Mouse (Mus musculus) cerebellum, adult 2 months (tissue): ENCODE data around the gene Olfr1437. TPM values are rescaled to one million over a fixed set of nuclear protein-coding genes. Genes with fewer than 3 reads are reported as not detected.
"Not testable (repeated sequence)": the region's sequence is repeated elsewhere in the genome, so short reads cannot be mapped to it uniquely, and the experiment has no call there.

ENCODE experiments used
- DNase-seq, 2 experiments: peaks; one replicate each; pipeline ENCODE4 v3.0.0; 2021
- H3K27ac ChIP-seq: fragments of 200-500 bp; 2 replicates; pipeline ENCODE4 v1.5.1; 2012; ENCODE audit warnings: low read length, control low read depth, inconsistent platforms; ENCODE audit not compliant: insufficient read depth
- H3K27me3 ChIP-seq: fragments of 200-500 bp; 2 replicates; pipeline ENCODE4 v1.6.1; 2012; ENCODE audit warnings: inconsistent platforms, mild to moderate bottlenecking, low read length, moderate library complexity; ENCODE audit not compliant: control insufficient read depth, insufficient read depth
- H3K4me1 ChIP-seq: fragments of 200-500 bp; 2 replicates; pipeline ENCODE4 v1.6.1; 2011; ENCODE audit warnings: low read length; ENCODE audit not compliant: control insufficient read depth, insufficient read depth
- H3K4me3 ChIP-seq: fragments of 200-500 bp; replicated peaks from 2 replicates; pipeline ENCODE3; 2011; ENCODE audit warnings: mild to moderate bottlenecking, low read depth, low read length, control low read depth; ENCODE audit not compliant: insufficient read depth
- CTCF ChIP-seq: fragments of 200-500 bp; IDR thresholded peaks from 2 replicates; pipeline ENCODE4 v1.5.1; 2011; ENCODE audit warnings: low read depth, mild to moderate bottlenecking, control low read depth, low read length, moderate library complexity, borderline replicate concordance; ENCODE audit not compliant: insufficient read depth
- POLR2A ChIP-seq: fragments of 200-500 bp; IDR thresholded peaks from 2 replicates; pipeline ENCODE4 v1.6.1; 2011; ENCODE audit warnings: low read length, control low read depth, borderline replicate concordance; ENCODE audit not compliant: insufficient read depth
- WGBS: fragments of 180-500 bp; shearing (Covaris S2); methylation state at CpG from one replicate; pipeline ENCODE4 v1.1.7; 2018; 5-methylcytosine and 5-hydroxymethylcytosine counted together
- polyA plus RNA-seq: library from polyadenylated mRNA; depleted of rRNA; stranded (reverse); fragments of >200 nt; gene quantifications from 2 replicates; pipeline ENCODE4 v1.2.3, GENCODE M21; 2012; rRNA removed

Gene Olfr1437
- not detected in 2 replicates for polyA plus RNA-seq

GRCm38 (mm10) chr19:12325001-12325400 is at the start of gene Olfr1437:
TSS of gene Olfr1437 (minus strand) at chr19:12325101.
- no peak for DNase-seq
- no peaks in the 10 kb centered on the region for H3K27me3 ChIP-seq
- H3K27ac ChIP-seq = no peak within 1 kb of the TSS
- H3K4me3 ChIP-seq = no peak within 1 kb of the TSS
- WGBS = 82% methylated on average over 2 of the region's 2 CpGs
- TF ChIP-seq POLR2A = no peak
- no peak for TF ChIP-seq CTCF
- H3K4me1 ChIP-seq = no peaks in the 10 kb centered on the region

GRCm38 (mm10) chr19:12374465-12375025 is 49.6 kb upstream of the Olfr1437 start:
- Histone ChIP-seq H3K27me3 (no peaks in the 10 kb centered on the region), H3K4me3 (no peak overlapping the region), H3K4me1 (no peaks in the 10 kb centered on the region), H3K27ac (no peak overlapping the region)
- DNase-seq = no peak
- 26% methylated on average over 2 of the region's 2 CpGs for whole genome bisulfite sequencing
- no peak for TF ChIP-seq CTCF

- Histone ChIP-seq H3K4me3 (no peak overlapping the region), H3K27me3 (no peaks in the 10 kb centered on the region), H3K4me1 (no peaks in the 10 kb centered on the region), H3K27ac (no peak overlapping the region)
- TF ChIP-seq CTCF (no peak), POLR2A (no peak)
- 77% methylated on average over 3 of the region's 3 CpGs for WGBS
- DNase-seq = no peak
Observed at GRCm38 (mm10) chr19:12373004-12373403, 48.1 kb upstream of the Olfr1437 start.

GRCm38 (mm10) chr19:12335810-12336209 is 10.9 kb upstream of the Olfr1437 start, which contains the start of gene Olfr1438-ps1:
TSS of gene Olfr1438-ps1 (minus strand) at chr19:12335910.
- DNase-seq = no peak
- H3K4me3 ChIP-seq = no peak within 1 kb of the TSS
- TF ChIP-seq POLR2A = no peak
- TF ChIP-seq CTCF = no peak
- H3K27ac ChIP-seq = no peak within 1 kb of the TSS
- 79% methylated on average over 3 of the region's 3 CpGs for WGBS
- no peaks in the 10 kb centered on the region for H3K4me1 ChIP-seq
- no peaks in the 10 kb centered on the region for H3K27me3 ChIP-seq

GRCm38 (mm10) chr19:12299030-12299429 is 25.9 kb downstream of the Olfr1437 start, which contains the start of gene Olfr1436:
TSS of gene Olfr1436 (minus strand) at chr19:12299130.
- not testable (repeated sequence) for H3K27me3 ChIP-seq, DNase-seq, H3K4me1 ChIP-seq, H3K4me3 ChIP-seq, H3K27ac ChIP-seq
- 74% methylated on average over 1 of the region's 1 CpGs for WGBS

GRCm38 (mm10) chr19:12292979-12293378 is 31.9 kb downstream of the Olfr1437 start:
- H3K27ac ChIP-seq = no peak overlapping the region
- TF ChIP-seq POLR2A (no peak), CTCF (no peak)
- DNase-seq = no peak
- no peaks in the 10 kb centered on the region for H3K27me3 ChIP-seq
- H3K4me3 ChIP-seq = no peak overlapping the region
- H3K4me1 ChIP-seq = no peaks in the 10 kb centered on the region

GRCm38 (mm10) chr19:12279554-12279953 is 45.3 kb downstream of the Olfr1437 start, which contains the start of gene Olfr1434:
TSS of gene Olfr1434 (plus strand) at chr19:12279854.
- Histone ChIP-seq H3K27me3 (no peaks in the 10 kb centered on the region), H3K4me3 (no peak within 1 kb of the TSS), H3K27ac (no peak within 1 kb of the TSS), H3K4me1 (no peaks in the 10 kb centered on the region)
- no peak for DNase-seq
- TF ChIP-seq CTCF = no peak
- WGBS = 44% methylated on average over 2 of the region's 2 CpGs

Other genes with a start within 250 kb of the Olfr1437 start
- gene Olfr1425, start 247.4 kb downstream of the Olfr1437 start, polyA plus RNA-seq = not detected in 2 replicates
- gene Olfr1426, start 233.1 kb downstream of the Olfr1437 start, polyA plus RNA-seq = not detected in 2 replicates
- gene Olfr1427, start 221.8 kb downstream of the Olfr1437 start, polyA plus RNA-seq = not detected in 2 replicates
- gene Olfr1428, start 209.2 kb downstream of the Olfr1437 start, polyA plus RNA-seq = not detected in 2 replicates
- not detected in 2 replicates for gene Olfr76, start 201.9 kb downstream of the Olfr1437 start, polyA plus RNA-seq
- not detected in 2 replicates for gene Olfr1555-ps1, start 155.0 kb downstream of the Olfr1437 start, polyA plus RNA-seq
- gene Olfr1431, start 124.5 kb downstream of the Olfr1437 start, polyA plus RNA-seq = not detected in 2 replicates
- not detected in 2 replicates for gene Olfr1432, start 92.5 kb downstream of the Olfr1437 start, polyA plus RNA-seq
- not detected in 2 replicates for gene Olfr262, start 83.4 kb downstream of the Olfr1437 start, polyA plus RNA-seq
- 0.07 TPM in 1 of 2 replicates, not detected in the other for gene Olfr235, start 64.1 kb downstream of the Olfr1437 start, polyA plus RNA-seq
- gene Olfr1434, start 45.2 kb downstream of the Olfr1437 start, polyA plus RNA-seq = not detected in 2 replicates
- gene Olfr1436, start 26.0 kb downstream of the Olfr1437 start, polyA plus RNA-seq = not detected in 2 replicates
- not detected in 2 replicates for gene Olfr1438-ps1, start 10.8 kb upstream of the Olfr1437 start, polyA plus RNA-seq
- gene Olfr1440, start 62.2 kb upstream of the Olfr1437 start, polyA plus RNA-seq = not detected in 2 replicates
- not detected in 2 replicates for gene Olfr1441, start 92.3 kb upstream of the Olfr1437 start, polyA plus RNA-seq
- gene Pfpl, start 102.8 kb upstream of the Olfr1437 start, polyA plus RNA-seq = not detected in 2 replicates
- gene Mpeg1, start 135.7 kb upstream of the Olfr1437 start, polyA plus RNA-seq = 3.3 and 3.6 TPM in 2 replicates
- gene Dtx4, start 176.4 kb upstream of the Olfr1437 start, polyA plus RNA-seq = 11.4 and 11.5 TPM in 2 replicates
- gene Fam111a, start 220.6 kb upstream of the Olfr1437 start, polyA plus RNA-seq = 0.46 and 0.65 TPM in 2 replicates